Mouse (Mus musculus): ENCODE measurements at regions not wholly inside any gene's neighbourhood (a gene's known extent, or its start where the extent isn't known, plus 50 kb on each side); places are given as distances from the start of the nearest gene placed in this dataset.

DNA sequence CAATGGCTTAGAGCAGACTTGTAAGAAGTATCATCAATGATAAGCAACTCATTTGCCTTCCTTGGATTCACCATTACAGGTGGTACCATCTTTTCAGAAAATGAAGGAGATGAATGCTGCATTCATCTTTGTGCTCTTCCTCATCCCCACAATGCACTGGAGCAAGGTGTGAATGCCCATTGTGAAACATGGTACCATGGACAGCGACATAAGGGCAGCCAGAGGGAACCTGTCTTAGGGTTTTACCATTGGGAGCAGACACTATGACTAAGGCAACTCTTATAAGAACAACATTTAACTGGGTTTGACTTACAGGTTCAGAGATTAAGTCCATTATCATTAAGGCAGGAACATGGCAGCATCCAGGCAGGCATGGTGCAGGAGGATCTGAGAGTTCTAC is 60.1 kb upstream of the Kcnj6 start:
- DNase-seq (ENCODE audit: low spot score in 2 of 2), result no peak

DNA sequence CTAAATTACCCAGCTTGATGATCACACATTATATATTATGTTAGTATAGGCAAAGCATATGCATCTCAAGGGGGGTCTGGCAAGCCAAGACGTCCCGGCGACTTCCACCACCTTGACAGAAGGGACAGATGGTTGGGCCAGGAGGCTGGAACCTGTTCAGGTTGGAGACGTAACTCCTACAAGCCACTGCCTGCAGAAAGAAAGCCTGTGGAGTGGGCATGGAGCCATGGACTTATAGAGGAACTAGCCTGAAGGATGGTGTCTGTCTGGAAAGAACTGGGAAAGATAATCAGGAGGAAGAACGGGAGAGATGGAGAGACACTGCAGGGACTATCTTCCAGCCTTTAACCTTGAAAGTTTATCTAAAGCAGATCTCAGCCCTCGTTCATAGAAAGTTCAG is 66.9 kb upstream of the Kcnj6 start:
- no peak for DNase-seq (ENCODE audit: low spot score in 2 of 2)

DNA sequence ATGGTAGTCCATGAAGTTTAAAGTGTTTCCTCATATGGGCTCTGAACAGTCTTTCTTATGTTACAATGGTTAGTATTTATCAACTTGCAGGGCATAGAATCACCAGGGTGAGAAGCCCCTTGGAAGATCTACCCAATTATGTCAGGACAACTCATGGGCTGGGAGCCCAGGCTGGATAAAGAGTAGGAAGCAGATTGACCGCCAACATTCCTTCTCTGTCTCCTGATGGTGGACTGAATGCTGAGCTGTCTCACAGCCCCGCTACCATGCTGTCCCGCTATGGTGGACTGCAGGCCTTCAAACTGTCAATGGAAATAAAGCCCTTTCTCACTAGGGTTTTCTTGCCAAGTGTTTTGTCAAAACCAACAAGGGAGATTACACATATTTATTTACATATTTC is 69.2 kb upstream of the Kcnj6 start:
- DNase-seq (ENCODE audit: low spot score in 2 of 2), result no peak

GRCm38 (mm10) chr16:95092471-95093221 is 95.1 kb upstream of the Kcnj6 start:
- no peak for DNase-seq (ENCODE audit: low spot score in 2 of 2)

DNA sequence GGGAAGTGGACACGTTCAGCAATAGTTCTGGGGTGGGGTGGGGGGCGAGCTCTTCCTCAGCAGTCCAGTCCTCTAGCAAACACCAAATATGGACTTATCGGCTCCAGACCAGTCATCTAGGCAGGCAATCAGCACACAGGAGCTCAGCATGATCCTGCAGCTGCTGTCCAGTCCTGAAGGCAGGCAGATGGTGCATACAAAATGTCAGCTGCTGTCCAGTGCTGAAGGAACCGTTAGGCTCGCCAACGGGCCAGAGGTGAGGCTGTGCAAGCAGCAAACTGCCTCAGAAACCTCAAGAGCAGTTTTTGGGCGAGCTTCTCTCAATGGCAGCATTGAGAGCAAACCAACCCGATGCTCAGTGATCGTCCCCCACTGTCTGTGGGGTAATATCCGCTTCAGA is 96.3 kb upstream of the Kcnj6 start:
- no peak for DNase-seq (ENCODE audit: low spot score in 2 of 2)

GRCm38 (mm10) chr16:95100954-95101353 is 103.5 kb upstream of the Kcnj6 start:
- no peak for DNase-seq (ENCODE audit: low spot score in 2 of 2)

DNA sequence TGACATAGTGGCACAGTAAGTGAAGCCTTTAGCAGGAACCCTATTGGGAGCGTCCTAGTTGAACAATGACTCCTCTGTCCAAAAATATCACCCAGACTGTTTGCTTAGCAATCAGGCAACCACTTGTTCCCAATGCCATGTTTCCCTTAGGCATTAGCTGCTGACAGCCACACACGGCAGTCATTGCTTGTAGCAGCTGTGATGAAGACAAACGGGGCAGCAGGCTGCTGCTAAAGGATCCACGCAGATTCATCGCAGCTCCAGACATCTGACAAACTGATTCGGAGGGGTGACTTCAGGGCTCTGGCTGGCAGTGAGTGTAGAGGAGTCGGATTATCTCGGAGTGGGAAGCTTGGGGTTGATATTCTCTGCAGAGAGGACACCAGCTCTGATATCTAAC is 120.0 kb upstream of the Kcnj6 start:
- DNase-seq (ENCODE audit: low spot score in 2 of 2), result no peak

GRCm38 (mm10) chr16:95119293-95119692 is 121.8 kb upstream of the Kcnj6 start:
- DNase-seq (ENCODE audit: low spot score in 2 of 2), result no peak

DNA sequence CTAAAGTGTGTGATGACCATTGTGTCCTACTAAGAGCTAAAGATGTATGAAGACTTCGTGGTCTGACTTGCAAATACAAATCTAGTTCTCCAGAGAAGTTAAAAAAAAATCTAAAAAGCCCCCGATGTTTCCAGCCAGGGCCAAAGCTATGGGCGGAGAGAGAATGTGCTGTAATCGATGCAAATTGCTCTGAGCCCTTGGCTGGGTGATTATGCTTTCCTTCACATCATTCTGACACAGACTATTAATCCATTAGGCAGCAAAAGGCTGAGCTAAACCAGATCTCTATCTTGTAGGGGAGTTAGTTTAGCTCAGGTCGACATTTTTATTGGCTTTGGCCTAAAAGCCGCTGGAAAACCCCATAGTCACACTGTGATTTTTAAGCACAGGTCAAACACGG is 124.5 kb upstream of the Kcnj6 start:
- no peak for DNase-seq (ENCODE audit: low spot score in 2 of 2)

- DNase-seq (ENCODE audit: low spot score in 2 of 2), result no peak
Observed at GRCm38 (mm10) chr16:95127616-95128015, 129.7 kb upstream of the Kcnj15 start.

GRCm38 (mm10) chr16:95131815-95132214 is 125.5 kb upstream of the Kcnj15 start:
- DNase-seq (ENCODE audit: low spot score in 2 of 2), result no peak

- DNase-seq (ENCODE audit: low spot score in 2 of 2), result no peak
Observed at GRCm38 (mm10) chr16:95138809-95139208, 118.5 kb upstream of the Kcnj15 start.

GRCm38 (mm10) chr16:95141510-95142394 is 115.6 kb upstream of the Kcnj15 start:
- no peak for DNase-seq (ENCODE audit: low spot score in 2 of 2)

DNA sequence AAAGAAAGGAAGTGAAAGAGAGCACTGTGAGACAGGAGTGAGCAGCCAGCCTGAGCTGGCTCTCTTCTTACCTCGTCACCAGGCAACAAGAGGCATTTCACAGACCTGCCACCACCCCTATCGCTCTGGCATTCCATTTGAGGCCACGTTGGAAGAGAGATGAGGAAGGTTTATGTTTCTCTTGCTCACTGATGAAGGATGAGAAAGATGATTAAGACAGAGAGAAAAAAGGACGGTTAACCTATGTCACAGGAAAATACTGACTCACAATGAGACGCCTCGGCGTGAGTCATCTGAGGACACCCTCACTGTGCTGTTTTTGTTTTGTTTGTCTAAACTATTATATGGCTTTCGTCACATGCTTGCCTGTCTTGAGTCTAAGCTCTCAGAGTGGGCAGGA is 106.9 kb upstream of the Kcnj15 start:
- DNase-seq (ENCODE audit: low spot score in 2 of 2), result no peak

DNA sequence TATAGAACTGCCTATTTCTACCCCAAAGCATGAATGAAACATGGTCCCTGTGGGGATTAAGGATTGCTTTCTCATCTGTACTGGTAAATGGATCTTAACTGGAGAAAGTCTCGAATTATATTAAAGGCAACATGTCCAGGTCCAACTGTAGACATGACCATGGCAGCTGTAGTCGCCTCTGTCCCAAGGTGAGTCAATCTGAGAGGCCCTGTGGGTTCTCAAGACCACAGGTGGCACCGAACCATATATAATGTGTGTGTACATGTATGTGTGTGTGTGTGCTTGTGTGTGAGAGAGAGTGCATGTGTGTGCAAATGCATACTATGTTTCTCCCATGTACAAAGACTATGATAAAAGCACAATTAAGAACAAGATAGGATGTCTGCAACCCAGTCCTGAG is 105.9 kb upstream of the Kcnj15 start:
- no peak for DNase-seq (ENCODE audit: low spot score in 2 of 2)

GRCm38 (mm10) chr16:95151914-95152313 is 105.4 kb upstream of the Kcnj15 start:
- no peak for DNase-seq (ENCODE audit: low spot score in 2 of 2)

GRCm38 (mm10) chr16:95152742-95153383 is 104.5 kb upstream of the Kcnj15 start:
- DNase-seq (ENCODE audit: low spot score in 2 of 2), result no peak

DNA sequence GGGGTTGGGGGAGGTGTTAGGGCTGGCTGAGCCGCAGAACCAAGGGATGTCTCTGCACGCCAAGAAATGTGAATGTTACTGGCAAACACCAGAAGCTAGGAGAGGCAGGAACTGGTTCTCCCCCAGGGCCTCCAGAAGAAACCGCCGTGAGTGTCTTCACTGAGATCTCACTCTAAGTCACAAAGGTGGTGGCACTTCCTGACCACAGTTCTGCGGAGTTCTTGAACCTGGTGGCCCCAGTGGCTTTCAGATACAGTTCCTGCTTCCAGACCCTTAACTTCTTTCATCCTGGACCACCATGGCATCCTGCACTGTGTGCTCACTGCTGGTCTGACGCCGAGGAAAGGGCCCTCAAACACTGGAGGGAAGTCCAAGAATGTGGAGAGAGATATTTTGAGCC is 89.0 kb upstream of the Kcnj15 start:
- DNase-seq (ENCODE audit: low spot score in 2 of 2), result no peak

DNA sequence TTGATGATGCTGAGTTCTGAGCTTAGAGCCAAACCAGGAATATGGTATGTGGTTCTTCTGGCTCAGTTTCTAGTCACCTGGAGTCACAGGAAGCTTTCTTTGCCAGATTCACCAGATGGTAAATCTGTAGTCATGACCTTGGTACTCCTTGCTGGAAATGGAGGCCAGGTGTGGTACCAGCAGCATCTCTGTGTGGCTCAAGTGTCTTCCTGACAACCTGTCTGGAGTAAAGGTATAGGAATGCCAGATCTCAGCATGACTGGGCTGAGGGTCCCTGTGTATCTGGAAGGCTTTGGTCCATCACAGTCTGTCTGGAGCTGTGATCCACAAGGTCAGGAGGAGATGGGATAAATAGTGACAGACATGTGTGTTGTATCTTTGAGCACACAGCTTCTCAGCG is 88.0 kb upstream of the Kcnj15 start:
- DNase-seq (ENCODE audit: low spot score in 2 of 2), result no peak

DNA sequence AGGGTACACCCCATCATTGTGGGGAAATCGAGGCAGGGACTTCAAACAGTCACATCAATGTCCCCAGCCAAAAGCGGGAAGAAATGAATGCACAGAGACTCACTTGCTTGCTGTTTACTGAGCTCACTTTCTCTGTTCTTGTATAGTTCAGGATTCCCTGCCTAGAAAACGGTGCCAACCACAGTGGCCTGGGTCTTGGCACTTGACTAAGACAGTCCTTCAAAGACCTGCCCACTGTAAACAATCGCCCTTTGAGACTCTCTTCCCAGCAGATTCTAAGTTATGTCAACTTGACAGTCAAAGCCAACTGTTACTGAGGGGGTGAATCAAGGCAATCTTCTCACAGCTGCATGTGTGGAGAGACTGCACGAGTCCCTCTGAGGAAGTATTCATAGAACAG is 76.8 kb upstream of the Kcnj15 start:
- DNase-seq (ENCODE audit: low spot score in 2 of 2), result no peak

DNA sequence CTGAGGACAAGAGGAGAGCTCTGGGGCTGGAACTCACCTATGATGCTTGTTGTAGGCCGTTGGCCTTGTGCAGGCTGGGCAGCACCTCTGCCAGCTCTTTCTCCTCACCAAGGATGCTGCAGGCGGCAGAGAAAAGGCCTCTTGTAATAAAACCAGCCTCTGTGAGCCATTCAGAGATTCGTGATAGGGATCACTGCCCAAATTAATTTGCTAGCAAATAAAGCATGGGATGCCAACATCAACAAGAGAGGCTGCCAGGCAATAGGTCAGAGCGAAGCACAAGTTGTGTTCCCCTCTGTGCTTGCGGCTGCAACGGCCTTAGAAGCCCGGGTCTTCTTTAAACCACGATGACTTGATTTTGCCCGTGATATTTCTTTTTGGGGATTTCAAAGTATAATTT is 72.0 kb upstream of the Kcnj15 start:
- DNase-seq (ENCODE audit: low spot score in 2 of 2), result no peak

- no peak for DNase-seq (ENCODE audit: low spot score in 2 of 2)
Observed at GRCm38 (mm10) chr16:95189114-95189513, 68.2 kb upstream of the Kcnj15 start.
